Mouse (Mus musculus) limb, embryonic 12.5 days (tissue): ENCODE results near the gene Ttc9. TPM values are rescaled to one million over a fixed set of nuclear protein-coding genes. Genes with fewer than 3 reads are reported as not detected.

ENCODE experiments used
- ATAC-seq: fragments of 200-750 bp; cut with Nextera tagmentation; 2 replicates; pipeline ENCODE4 v1.8.0; 2017; ENCODE audit warnings: low read depth, moderate TSS enrichment; ENCODE audit not compliant: insufficient number of reproducible peaks, insufficient read depth, low FRiP score, low TSS enrichment
- H3K27ac ChIP-seq: fragments of 300-500 bp; sonication (generic); 2 replicates; pipeline ENCODE4 v1.5.1; 2016; ENCODE audit warnings: mild to moderate bottlenecking, moderate library complexity
- H3K27me3 ChIP-seq: fragments of 300-500 bp; sonication (generic); 2 replicates; pipeline ENCODE4 v1.6.1; 2016; ENCODE audit warnings: mild to moderate bottlenecking, moderate library complexity
- H3K36me3 ChIP-seq: fragments of 300-500 bp; sonication (generic); 2 replicates; pipeline ENCODE4 v1.6.1; 2016; ENCODE audit warnings: mild to moderate bottlenecking, moderate library complexity
- H3K4me1 ChIP-seq: fragments of 300-500 bp; sonication (generic); replicated peaks from 2 replicates; pipeline ENCODE4 v1.6.1; 2016
- H3K4me2 ChIP-seq: fragments of 300-500 bp; sonication (generic); 2 replicates; pipeline ENCODE4 v1.6.1; 2016; ENCODE audit warnings: mild to moderate bottlenecking, moderate library complexity
- H3K4me3 ChIP-seq: fragments of 300-500 bp; sonication (generic); replicated peaks from 2 replicates; pipeline ENCODE4 v1.5.1; 2016; ENCODE audit warnings: mild to moderate bottlenecking
- H3K9ac ChIP-seq: fragments of 300-500 bp; sonication (generic); replicated peaks from 2 replicates; pipeline ENCODE4 v1.6.1; 2016; ENCODE audit warnings: mild to moderate bottlenecking, moderate library complexity
- H3K9me3 ChIP-seq: fragments of 300-500 bp; sonication (generic); 2 replicates; pipeline ENCODE4 v1.6.1; 2016; ENCODE audit warnings: mild to moderate bottlenecking, moderate library complexity
- WGBS: fragments of 180-500 bp; shearing (Covaris S2); methylation state at CpG from one replicate; pipeline ENCODE4 v1.1.7; 2016; 5-methylcytosine and 5-hydroxymethylcytosine counted together
- polyA plus RNA-seq: library from polyadenylated mRNA; unstranded; fragments of >200 nt; fragmentation: Nextera tagmentation; extraction: Ambion mirVana; gene quantifications from 2 replicates; pipeline ENCODE4 v1.2.1, GENCODE M21; 2016

Gene Ttc9
- polyA plus RNA-seq, 1 experiment from 2014 or later, result 0.84 TPM

DNA sequence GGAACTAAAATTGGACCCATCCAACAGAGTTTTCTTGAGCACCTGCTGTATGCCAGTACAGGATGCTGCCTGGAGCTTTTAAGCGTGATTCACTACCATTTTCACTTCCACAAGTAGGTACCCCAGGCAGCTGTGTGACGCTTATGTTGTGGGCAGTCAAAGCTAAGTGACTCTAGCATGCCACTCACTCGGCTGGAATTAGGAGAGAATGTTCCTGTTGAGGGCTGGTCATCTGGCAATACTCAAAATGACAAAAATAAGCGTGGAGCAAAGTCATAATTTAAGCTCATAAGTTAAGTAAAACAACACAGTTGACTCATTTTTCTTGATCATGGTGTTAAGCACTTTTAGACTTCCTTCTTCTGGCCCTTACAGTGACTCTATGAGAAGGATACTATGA is 31.0 kb downstream of the Ttc9 start:
- Histone ChIP-seq H3K9ac (no peak overlapping the region), H3K27me3 (no peaks in the 10 kb centered on the region), H3K27ac (no peak overlapping the region), H3K4me1 (no peaks in the 10 kb centered on the region), H3K4me2 (no peak overlapping the region), H3K9me3 (no peaks in the 10 kb centered on the region), H3K36me3 (no peaks in the 10 kb centered on the region), H3K4me3 (no peak overlapping the region)
- 81% methylated on average over 4 of the region's 4 CpGs for WGBS
- no peak for ATAC-seq

GRCm38 (mm10) chr12:81663116-81663515 is 32.1 kb downstream of the Ttc9 start:
- no peak overlapping the region for H3K4me3 ChIP-seq
- no peaks in the 10 kb centered on the region for H3K36me3 ChIP-seq
- H3K9me3 ChIP-seq, result no peaks in the 10 kb centered on the region
- H3K4me1 ChIP-seq, result no peaks in the 10 kb centered on the region
- ATAC-seq, result no peak
- H3K4me2 ChIP-seq, result no peak overlapping the region
- no peak overlapping the region for H3K9ac ChIP-seq
- H3K27me3 ChIP-seq, result no peaks in the 10 kb centered on the region
- WGBS, result 91% methylated on average over 9 of the region's 9 CpGs
- H3K27ac ChIP-seq, result no peak overlapping the region

GRCm38 (mm10) chr12:81663906-81664305 is 32.9 kb downstream of the Ttc9 start:
- 77% methylated on average over 5 of the region's 5 CpGs for WGBS
- H3K27me3 ChIP-seq, result no peaks in the 10 kb centered on the region
- no peaks in the 10 kb centered on the region for H3K36me3 ChIP-seq
- H3K27ac ChIP-seq, result no peak overlapping the region
- no peak overlapping the region for H3K4me2 ChIP-seq
- no peak overlapping the region for H3K9ac ChIP-seq
- H3K4me3 ChIP-seq, result no peak overlapping the region
- H3K9me3 ChIP-seq, result no peaks in the 10 kb centered on the region
- no peak for ATAC-seq
- no peaks in the 10 kb centered on the region for H3K4me1 ChIP-seq

DNA sequence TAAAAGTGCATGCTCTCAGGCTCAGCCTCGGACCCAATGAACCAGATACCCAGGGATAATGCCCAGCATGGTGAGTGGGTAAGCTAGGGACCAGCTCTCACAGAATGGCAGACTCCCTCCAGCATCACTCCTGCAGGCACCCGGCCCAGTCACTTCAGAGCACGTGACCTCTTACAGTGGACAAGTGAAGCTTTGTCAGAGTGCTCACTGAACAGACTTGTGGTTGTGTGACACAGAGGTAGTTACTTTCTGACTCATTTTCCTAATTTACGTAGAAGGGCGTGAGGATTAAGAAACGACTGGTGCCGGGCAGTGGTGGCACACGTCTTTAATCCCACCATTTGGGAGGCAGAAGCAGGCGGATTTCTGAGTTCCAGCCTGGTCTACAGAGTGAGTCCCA is 37.4 kb downstream of the Ttc9 start:
- Histone ChIP-seq H3K27ac (no peak overlapping the region), H3K36me3 (no peaks in the 10 kb centered on the region), H3K9me3 (no peaks in the 10 kb centered on the region), H3K4me3 (no peak overlapping the region), H3K9ac (no peak overlapping the region), H3K27me3 (no peaks in the 10 kb centered on the region), H3K4me1 (no peaks in the 10 kb centered on the region), H3K4me2 (no peak overlapping the region)
- ATAC-seq, result no peak
- 87% methylated on average over 9 of the region's 9 CpGs for WGBS

GRCm38 (mm10) chr12:81675557-81675956 is 44.5 kb downstream of the Ttc9 start:
- H3K27me3 ChIP-seq, result 0 out of 2 replicates have a peak, but pooled peaks cover 5% of the 10 kb centered on the region
- H3K4me1 ChIP-seq, result no peaks in the 10 kb centered on the region
- no peaks in the 10 kb centered on the region for H3K9me3 ChIP-seq
- 59% methylated on average over 2 of the region's 2 CpGs for WGBS
- no peak overlapping the region for H3K4me2 ChIP-seq
- no peak for ATAC-seq
- no peak overlapping the region for H3K9ac ChIP-seq
- H3K27ac ChIP-seq, result no peak overlapping the region
- H3K4me3 ChIP-seq, result no peak overlapping the region
- H3K36me3 ChIP-seq, result no peaks in the 10 kb centered on the region

DNA sequence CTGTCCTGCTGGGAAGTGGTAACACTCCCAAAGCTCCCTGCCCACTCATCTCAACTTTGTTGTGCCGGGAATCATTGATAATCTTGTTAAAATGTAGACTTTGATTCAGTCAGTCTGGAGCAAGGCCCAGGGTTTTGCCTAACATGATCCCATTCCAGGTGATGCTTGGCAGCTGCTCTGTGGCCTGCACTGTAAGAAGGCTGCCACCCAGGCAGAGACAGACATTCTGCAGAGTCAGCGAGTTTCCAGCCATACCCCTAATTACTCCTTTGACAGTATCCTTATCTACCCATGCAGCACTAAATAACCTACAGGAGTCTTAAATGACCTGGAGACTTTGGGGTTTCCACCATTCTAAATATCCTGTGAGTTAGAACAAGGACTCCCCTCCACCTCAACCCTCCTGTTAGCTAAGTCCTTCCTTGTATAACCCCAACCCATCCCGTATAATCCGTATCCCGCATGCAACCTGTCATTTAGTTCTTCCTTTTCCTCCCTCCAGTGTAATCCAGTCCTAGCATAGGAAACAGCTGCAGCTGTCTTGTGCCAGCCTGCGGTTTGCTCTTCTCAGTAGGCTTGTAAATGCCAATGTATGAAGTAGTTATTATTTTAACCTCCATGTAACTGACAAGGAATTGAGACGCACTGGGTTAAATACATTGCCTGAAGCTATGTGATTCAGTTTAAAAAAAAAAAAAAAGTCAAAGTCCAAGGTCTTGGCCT is 48.9 kb downstream of the Ttc9 start:
- no peaks in the 10 kb centered on the region for H3K36me3 ChIP-seq
- H3K27ac ChIP-seq, result no peak overlapping the region
- 0 out of 2 replicates have a peak, but pooled peaks cover 5% of the 10 kb centered on the region for H3K27me3 ChIP-seq
- no peak overlapping the region for H3K4me2 ChIP-seq
- ATAC-seq, result no peak
- H3K4me1 ChIP-seq, result no peaks in the 10 kb centered on the region
- WGBS, result 68% methylated on average over 7 of the region's 7 CpGs
- no peak overlapping the region for H3K9ac ChIP-seq
- no peak overlapping the region for H3K4me3 ChIP-seq
- H3K9me3 ChIP-seq, result no peaks in the 10 kb centered on the region

DNA sequence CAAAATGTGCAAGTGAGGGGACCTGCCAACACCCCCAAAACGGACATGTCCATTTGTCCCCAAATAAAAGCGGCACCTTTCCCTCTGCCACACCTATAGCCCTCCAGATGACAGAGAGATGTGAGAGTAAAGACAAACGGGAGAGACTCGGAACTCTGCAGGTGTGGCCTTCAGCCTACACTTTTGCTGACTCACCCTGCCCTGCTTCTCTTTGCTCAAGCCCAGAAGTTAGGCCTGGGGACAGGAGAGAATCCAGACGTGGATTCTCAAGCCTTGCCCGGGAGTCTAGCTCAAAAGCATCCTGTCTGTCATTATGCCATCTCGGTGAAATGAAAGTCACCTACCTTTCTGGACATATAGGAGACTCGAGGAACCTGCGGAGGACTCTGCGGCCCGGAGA is 52.3 kb downstream of the Ttc9 start:
- Histone ChIP-seq H3K27me3 (0 out of 2 replicates have a peak, but pooled peaks cover 3% of the 10 kb centered on the region), H3K9me3 (no peaks in the 10 kb centered on the region), H3K4me1 (no peaks in the 10 kb centered on the region), H3K9ac (no peak overlapping the region), H3K36me3 (no peaks in the 10 kb centered on the region), H3K27ac (no peak overlapping the region), H3K4me2 (no peak overlapping the region), H3K4me3 (no peak overlapping the region)
- ATAC-seq, result no peak
- WGBS, result 68% methylated on average over 11 of the region's 11 CpGs

DNA sequence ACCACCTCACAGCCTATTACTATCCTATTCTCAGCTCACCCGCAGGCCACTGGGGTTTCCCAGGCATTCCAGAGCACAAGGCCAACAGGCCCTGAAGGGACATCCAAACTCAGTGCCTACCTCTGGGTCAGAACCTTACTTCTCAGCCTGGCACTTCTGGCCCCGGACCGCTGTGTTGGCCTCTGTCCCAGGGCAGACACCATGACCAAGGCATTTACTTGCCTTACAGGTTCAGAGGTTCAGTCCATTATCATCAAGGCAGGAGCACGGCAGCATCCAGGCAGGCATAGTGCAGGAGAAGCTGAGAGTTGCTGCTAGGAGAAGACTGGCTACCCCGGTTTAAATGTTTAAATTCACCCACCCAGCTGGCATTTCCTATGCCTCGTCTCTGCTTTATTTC is 53.0 kb downstream of the Ttc9 start:
- H3K4me2 ChIP-seq, result no peak overlapping the region
- H3K36me3 ChIP-seq, result no peaks in the 10 kb centered on the region
- no peak overlapping the region for H3K4me3 ChIP-seq
- H3K27ac ChIP-seq, result no peak overlapping the region
- H3K4me1 ChIP-seq, result no peaks in the 10 kb centered on the region
- WGBS, result 83% methylated on average over 6 of the region's 6 CpGs
- ATAC-seq, result no peak
- H3K9ac ChIP-seq, result no peak overlapping the region
- no peaks in the 10 kb centered on the region for H3K9me3 ChIP-seq
- H3K27me3 ChIP-seq, result no peaks in the 10 kb centered on the region

- Histone ChIP-seq H3K9me3 (no peaks in the 10 kb centered on the region), H3K36me3 (no peaks in the 10 kb centered on the region), H3K27ac (no peak overlapping the region), H3K27me3 (no peaks in the 10 kb centered on the region), H3K4me2 (no peak overlapping the region), H3K4me1 (no peaks in the 10 kb centered on the region), H3K4me3 (no peak overlapping the region), H3K9ac (no peak overlapping the region)
- no peak for ATAC-seq
- 56% methylated on average over 3 of the region's 3 CpGs for WGBS
Measured at GRCm38 (mm10) chr12:81685981-81686380, 54.9 kb downstream of the Ttc9 start.

DNA sequence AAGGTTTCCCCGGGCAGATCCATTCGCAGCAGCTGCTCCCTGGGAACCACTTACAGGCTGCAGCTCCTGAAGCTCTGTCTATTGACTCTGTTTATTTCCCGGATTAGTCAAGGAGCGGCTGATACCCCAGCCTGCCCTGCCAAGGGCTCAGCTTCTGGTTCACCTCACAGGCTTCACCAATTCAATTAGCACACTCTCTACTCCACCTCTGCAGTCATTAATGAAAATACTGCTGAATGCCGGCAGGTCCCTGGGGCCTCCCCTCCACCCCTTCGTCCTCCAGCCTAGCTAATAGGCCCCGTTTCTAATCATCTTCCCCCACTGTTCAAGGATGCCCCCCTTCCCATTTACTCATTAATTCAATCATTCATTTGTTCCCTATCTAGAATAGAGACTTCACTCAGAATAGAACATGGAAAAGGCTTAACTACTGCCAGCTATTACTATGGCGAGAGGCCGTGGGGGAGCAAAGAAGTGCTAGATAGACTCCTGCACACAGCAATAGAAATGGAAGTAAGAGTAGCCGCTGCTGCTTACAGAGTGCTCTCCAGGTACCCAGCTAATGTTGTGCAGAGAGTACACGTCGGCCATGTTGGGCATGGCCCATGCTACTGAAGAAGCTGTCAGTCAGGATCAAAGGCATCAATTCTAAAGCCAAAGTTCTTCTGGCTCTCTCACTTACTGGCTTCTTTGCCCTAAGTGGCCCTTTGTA is 55.5 kb downstream of the Ttc9 start:
- no peaks in the 10 kb centered on the region for H3K27me3 ChIP-seq
- H3K4me3 ChIP-seq, result no peak overlapping the region
- 55% methylated on average over 12 of the region's 12 CpGs for WGBS
- H3K4me2 ChIP-seq, result no peak overlapping the region
- no peaks in the 10 kb centered on the region for H3K4me1 ChIP-seq
- no peaks in the 10 kb centered on the region for H3K36me3 ChIP-seq
- H3K27ac ChIP-seq, result no peak overlapping the region
- ATAC-seq, result no peak
- no peaks in the 10 kb centered on the region for H3K9me3 ChIP-seq
- no peak overlapping the region for H3K9ac ChIP-seq

- 86% methylated on average over 5 of the region's 5 CpGs for WGBS
- ATAC-seq, result no peak
- H3K27ac ChIP-seq, result no peak overlapping the region
- H3K9ac ChIP-seq, result no peak overlapping the region
- no peaks in the 10 kb centered on the region for H3K4me1 ChIP-seq
- no peaks in the 10 kb centered on the region for H3K27me3 ChIP-seq
- no peak overlapping the region for H3K4me3 ChIP-seq
- no peaks in the 10 kb centered on the region for H3K36me3 ChIP-seq
- no peak overlapping the region for H3K4me2 ChIP-seq
- H3K9me3 ChIP-seq, result no peaks in the 10 kb centered on the region
Measured at GRCm38 (mm10) chr12:81687873-81688272, 56.8 kb downstream of the Ttc9 start.

DNA sequence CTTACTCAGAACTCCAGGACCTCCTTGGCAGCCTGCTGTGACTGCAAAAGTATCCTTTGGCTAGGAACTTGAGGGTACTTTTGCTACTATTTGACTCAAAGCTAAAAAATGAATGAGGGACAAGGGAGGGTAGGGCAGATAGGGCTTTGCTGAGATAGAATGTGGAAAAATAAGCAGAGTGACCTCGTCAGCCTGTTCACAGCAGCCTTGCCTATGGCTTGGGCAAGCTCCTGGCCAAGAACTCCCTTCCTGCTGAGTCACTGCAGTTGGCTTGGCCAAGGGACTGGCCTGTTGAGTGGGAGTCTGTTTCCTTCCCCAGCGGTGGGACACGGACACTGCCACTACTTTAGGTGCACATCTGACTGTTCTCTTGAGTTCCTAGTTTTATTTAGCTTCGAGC is 57.5 kb downstream of the Ttc9 start:
- Histone ChIP-seq H3K4me3 (no peak overlapping the region), H3K4me1 (no peaks in the 10 kb centered on the region), H3K9ac (no peak overlapping the region), H3K27me3 (no peaks in the 10 kb centered on the region), H3K4me2 (no peak overlapping the region), H3K36me3 (no peaks in the 10 kb centered on the region), H3K9me3 (no peaks in the 10 kb centered on the region), H3K27ac (no peak overlapping the region)
- no peak for ATAC-seq
- 84% methylated on average over 4 of the region's 4 CpGs for WGBS
